Mouse (Mus musculus) myocyte (in vitro differentiated cells): ENCODE measurements around the gene Dnajc19. TPM values are rescaled to one million over a fixed set of nuclear protein-coding genes. Genes with fewer than 3 reads are reported as not detected.

Experiments
- H3K27me3 ChIP-seq: one replicate; pipeline ENCODE4 v1.6.1; 2011; ENCODE audit not compliant: control insufficient read depth, insufficient read depth, insufficient read length
- H3K36me3 ChIP-seq: one replicate; pipeline ENCODE4 v1.6.1; 2011; ENCODE audit not compliant: control insufficient read depth, insufficient read depth
- H3K4me2 ChIP-seq: one replicate; pipeline ENCODE4 v1.6.1; 2011; ENCODE audit warnings: low read depth, control low read depth
- H3K4me3 ChIP-seq: one replicate; pipeline ENCODE4 v1.5.1; 2011; ENCODE audit warnings: mild to moderate bottlenecking, control low read depth, moderate library complexity
- H3K79me2 ChIP-seq: one replicate; pipeline ENCODE4 v1.6.1; 2011; ENCODE audit not compliant: control insufficient read depth, insufficient read depth
- H3ac ChIP-seq: one replicate; pipeline ENCODE4 v1.6.1; 2011; ENCODE audit not compliant: control insufficient read depth, insufficient read length
- CEBPB ChIP-seq: IDR thresholded peaks from 2 replicates; pipeline ENCODE4 v1.6.1; 2011; ENCODE audit warnings: mild to moderate bottlenecking, moderate library complexity; ENCODE audit not compliant: poor library complexity, insufficient read depth, severe bottlenecking
- E2F4 ChIP-seq: IDR thresholded peaks from one replicate; pipeline ENCODE4 v1.6.1; 2011; ENCODE audit warnings: mild to moderate bottlenecking, control low read depth, moderate library complexity; ENCODE audit not compliant: insufficient read depth
- MAX ChIP-seq: IDR thresholded peaks from one replicate; pipeline ENCODE4 v1.6.1; 2011; ENCODE audit warnings: low read depth, mild to moderate bottlenecking, control low read depth
- MYOD1 ChIP-seq, 3 experiments: IDR thresholded peaks; one replicate each; pipeline ENCODE4 v1.6.1; 2011; ENCODE audit warnings: control low read depth in 2 of 3, low read depth in 2 of 3, mild to moderate bottlenecking in 2 of 3, moderate library complexity in 1 of 3; ENCODE audit not compliant: insufficient read length in 2 of 3, control insufficient read depth in 1 of 3
- MYOG ChIP-seq, 3 experiments: IDR thresholded peaks; one replicate each; pipeline ENCODE4 v1.6.1; 2011; ENCODE audit warnings: control low read depth in 2 of 3, low read depth in 2 of 3, mild to moderate bottlenecking in 2 of 3; ENCODE audit not compliant: insufficient read length in 2 of 3, control insufficient read depth in 1 of 3, insufficient read depth in 1 of 3
- POLR2A ChIP-seq: IDR thresholded peaks from one replicate; pipeline ENCODE4 v1.6.1; 2011; ENCODE audit warnings: low read depth, mild to moderate bottlenecking, control low read depth, moderate library complexity; ENCODE audit not compliant: insufficient read length
- POLR2AphosphoS2 ChIP-seq: IDR thresholded peaks from one replicate; pipeline ENCODE4 v1.6.1; 2011; ENCODE audit warnings: low read depth, control low read depth; ENCODE audit not compliant: insufficient read length
- REST ChIP-seq: IDR thresholded peaks from one replicate; pipeline ENCODE4 v1.6.1; 2011; ENCODE audit warnings: mild to moderate bottlenecking, control low read depth, moderate library complexity; ENCODE audit not compliant: insufficient read depth, insufficient read length
- SRF ChIP-seq: IDR thresholded peaks from one replicate; pipeline ENCODE4 v1.6.1; 2011; ENCODE audit warnings: low read depth; ENCODE audit not compliant: control insufficient read depth, insufficient read length
- TCF12 ChIP-seq: IDR thresholded peaks from one replicate; pipeline ENCODE4 v1.6.1; 2011; ENCODE audit warnings: mild to moderate bottlenecking, control low read depth; ENCODE audit not compliant: poor library complexity, insufficient read depth, severe bottlenecking
- TCF3 ChIP-seq: IDR thresholded peaks from one replicate; pipeline ENCODE4 v1.6.1; 2011; ENCODE audit warnings: low read depth, control low read depth; ENCODE audit not compliant: insufficient read length
- USF1 ChIP-seq: IDR thresholded peaks from one replicate; pipeline ENCODE4 v1.6.1; 2011; ENCODE audit warnings: low read depth, mild to moderate bottlenecking, control low read depth, moderate library complexity
- polyA plus RNA-seq: library from polyadenylated mRNA; unstranded; fragments of >200 nt; fragmentation: generic; extraction: Trizol; gene quantifications from one replicate; pipeline ENCODE4 v1.2.1, GENCODE M21; 2012; ENCODE audit warnings: missing spikeins

Gene Dnajc19
- polyA plus RNA-seq, 1 experiment = 47.7 TPM

GRCm38 (mm10) chr3:34119869-34120268 lies 38.7 kb upstream of the Dnajc19 start:
- no peaks in the 10 kb centered on the region for H3K79me2 ChIP-seq
- no peak overlapping the region for H3ac ChIP-seq
- H3K4me3 ChIP-seq = no peak overlapping the region
- H3K4me2 ChIP-seq = no peak overlapping the region
- TF ChIP-seq POLR2A (no peak), REST (no peak), MAX (no peak), MYOD1 (IDR thresholded peaks at IDR 0.05; ENCODE audit: control insufficient read depth in 1 of 3, insufficient read length in 2 of 3, low read depth in 2 of 3) (no peak), TCF12 (no peak), TCF3 (no peak), SRF (no peak), USF1 (no peak), CEBPB (no peak), E2F4 (no peak), POLR2AphosphoS2 (no peak), MYOG (IDR thresholded peaks at IDR 0.05; ENCODE audit: control insufficient read depth in 1 of 3, insufficient read depth in 1 of 3, insufficient read length in 2 of 3, low read depth in 2 of 3) (no peak)
- no peaks in the 10 kb centered on the region for H3K27me3 ChIP-seq
- no peaks in the 10 kb centered on the region for H3K36me3 ChIP-seq

GRCm38 (mm10) chr3:34115806-34116205 lies 34.7 kb upstream of the Dnajc19 start:
- TF ChIP-seq POLR2AphosphoS2 (no peak), CEBPB (no peak), MYOD1 (IDR thresholded peaks at IDR 0.05; ENCODE audit: control insufficient read depth in 1 of 3, insufficient read length in 2 of 3, low read depth in 2 of 3) (no peak), MYOG (IDR thresholded peaks at IDR 0.05; ENCODE audit: control insufficient read depth in 1 of 3, insufficient read depth in 1 of 3, insufficient read length in 2 of 3, low read depth in 2 of 3) (no peak), REST (no peak), SRF (no peak), USF1 (no peak), E2F4 (no peak)
- Histone ChIP-seq H3K4me2 (no peak overlapping the region), H3K4me3 (no peak overlapping the region)

GRCm38 (mm10) chr3:34111941-34112685 lies 31.0 kb upstream of the Dnajc19 start:
- TF ChIP-seq POLR2A = no peak
- TF ChIP-seq USF1 = no peak
- TF ChIP-seq TCF3 = no peak
- TF ChIP-seq MYOD1 (IDR thresholded peaks at IDR 0.05; ENCODE audit: control insufficient read depth in 1 of 3, insufficient read length in 2 of 3, low read depth in 2 of 3) = no peak
- TF ChIP-seq MYOG (IDR thresholded peaks at IDR 0.05; ENCODE audit: control insufficient read depth in 1 of 3, insufficient read depth in 1 of 3, insufficient read length in 2 of 3, low read depth in 2 of 3) = no peak
- H3ac ChIP-seq = no peak overlapping the region

More at GRCm38 (mm10) chr3:34115806-34116205, 34.7 kb upstream of the Dnajc19 start:
- Histone ChIP-seq H3K79me2 (no peaks in the 10 kb centered on the region), H3K36me3 (no peaks in the 10 kb centered on the region), H3K27me3 (no peaks in the 10 kb centered on the region), H3ac (no peak overlapping the region)

GRCm38 (mm10) chr3:34107631-34108030 lies 26.5 kb upstream of the Dnajc19 start:
- Histone ChIP-seq H3K36me3 (no peaks in the 10 kb centered on the region), H3ac (no peak overlapping the region), H3K79me2 (no peaks in the 10 kb centered on the region), H3K4me3 (no peak overlapping the region), H3K27me3 (no peaks in the 10 kb centered on the region), H3K4me2 (no peak overlapping the region)
- TF ChIP-seq SRF (no peak), TCF12 (no peak), REST (no peak), E2F4 (no peak), TCF3 (no peak), POLR2AphosphoS2 (no peak), MYOG (IDR thresholded peaks at IDR 0.05; ENCODE audit: control insufficient read depth in 1 of 3, insufficient read depth in 1 of 3, insufficient read length in 2 of 3, low read depth in 2 of 3) (no peak), POLR2A (no peak), MYOD1 (IDR thresholded peaks at IDR 0.05; ENCODE audit: control insufficient read depth in 1 of 3, insufficient read length in 2 of 3, low read depth in 2 of 3) (no peak), USF1 (no peak), MAX (no peak)

More at GRCm38 (mm10) chr3:34111941-34112685, 31.0 kb upstream of the Dnajc19 start:
- H3K4me3 ChIP-seq = no peak overlapping the region
- H3K79me2 ChIP-seq = no peaks in the 10 kb centered on the region
- no peaks in the 10 kb centered on the region for H3K36me3 ChIP-seq
- no peak overlapping the region for H3K4me2 ChIP-seq
- no peaks in the 10 kb centered on the region for H3K27me3 ChIP-seq

GRCm38 (mm10) chr3:34106421-34106820 lies 25.3 kb upstream of the Dnajc19 start:
- Histone ChIP-seq H3ac (no peak overlapping the region), H3K4me3 (no peak overlapping the region)

More at GRCm38 (mm10) chr3:34106421-34106820, 25.3 kb upstream of the Dnajc19 start:
- TF ChIP-seq MAX = no peak
- TF ChIP-seq TCF12 = no peak
- no peak for TF ChIP-seq TCF3
- no peak for TF ChIP-seq POLR2AphosphoS2
- TF ChIP-seq REST = no peak
- TF ChIP-seq CEBPB = no peak
- TF ChIP-seq POLR2A = no peak
- no peak for TF ChIP-seq E2F4
- TF ChIP-seq MYOD1 (IDR thresholded peaks at IDR 0.05; ENCODE audit: control insufficient read depth in 1 of 3, insufficient read length in 2 of 3, low read depth in 2 of 3) = no peak
- TF ChIP-seq SRF = no peak
- no peak for TF ChIP-seq USF1
- TF ChIP-seq MYOG (IDR thresholded peaks at IDR 0.05; ENCODE audit: control insufficient read depth in 1 of 3, insufficient read depth in 1 of 3, insufficient read length in 2 of 3, low read depth in 2 of 3) = no peak
- no peaks in the 10 kb centered on the region for H3K79me2 ChIP-seq
- H3K27me3 ChIP-seq = no peaks in the 10 kb centered on the region
- no peak overlapping the region for H3K4me2 ChIP-seq
- no peaks in the 10 kb centered on the region for H3K36me3 ChIP-seq
